Mouse (Mus musculus): ENCODE results near the gene Cd300ld5.
A peak's percentile ranks its signal among the peaks of the same experiment; 100 is the strongest.
"Not testable (repeated sequence)": the region's sequence is repeated elsewhere in the genome, so short reads cannot be mapped to it uniquely, and the experiment has no call there.

Cd300ld5 gene

DNA sequence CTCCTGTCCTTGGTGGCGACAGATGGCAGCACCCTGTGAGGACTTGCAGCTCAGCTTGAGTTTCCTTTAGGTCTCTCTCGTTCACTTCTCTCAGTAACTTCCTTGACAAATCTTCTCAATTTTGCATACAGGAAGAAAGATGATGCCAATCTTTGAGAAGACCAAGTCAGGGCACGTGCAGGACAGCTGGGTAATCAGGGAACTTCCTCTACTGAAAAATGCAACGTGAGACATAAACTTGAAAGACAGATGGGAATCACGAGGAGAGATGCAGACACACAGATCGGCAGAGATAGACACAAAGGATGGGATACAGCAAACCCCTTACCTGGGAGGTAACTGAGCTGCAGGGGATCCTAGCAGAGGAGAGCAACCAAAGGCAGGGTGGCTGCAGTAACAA, at the start of gene Cd300ld5:
Cd300ld5 (minus strand) TSS at position 101 of the 400 bp plus-strand sequence.
- not testable (repeated sequence) for DNase-seq

DNA sequence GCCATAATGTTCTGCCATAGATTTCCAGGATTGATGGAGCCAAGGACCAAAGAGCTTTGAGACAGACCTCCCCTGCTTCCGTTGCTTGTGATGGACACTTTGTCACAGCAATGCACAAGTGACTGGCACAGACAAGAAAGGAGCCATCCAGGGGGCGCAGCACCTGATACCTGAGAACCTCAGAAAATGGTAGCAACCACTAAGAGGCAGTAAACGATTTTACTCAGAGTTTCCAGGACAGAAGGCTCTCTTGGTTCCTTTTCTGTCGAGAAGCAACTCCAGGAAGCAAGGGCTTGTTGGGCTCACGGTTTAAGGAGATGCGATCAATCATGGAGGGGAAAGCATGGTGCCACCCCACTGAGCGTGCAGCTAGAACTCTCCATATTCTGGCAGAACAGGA, 48.6 kb upstream of the Cd300ld5 start:
- no peak for DNase-seq

DNA sequence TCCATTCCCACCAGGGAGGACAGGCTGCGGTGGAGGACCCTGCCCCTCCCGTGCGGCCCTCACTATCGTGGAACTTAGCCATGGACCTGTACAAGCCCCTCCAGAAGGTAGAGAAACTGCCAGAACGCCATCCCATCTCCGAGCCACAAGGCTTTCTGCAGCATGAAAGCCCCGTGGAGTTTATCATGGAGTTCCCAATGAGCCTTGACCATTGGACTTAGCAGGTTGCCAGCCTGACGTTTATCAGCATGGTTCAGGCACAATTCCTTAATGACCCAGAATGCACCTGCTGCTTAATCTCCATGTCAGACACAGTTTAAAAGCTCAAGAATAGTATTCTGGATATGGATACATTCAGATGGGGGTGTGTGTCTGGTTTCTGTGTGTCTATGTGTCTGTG, 47.5 kb upstream of the Cd300ld5 start:
- DNase-seq, result no peak

DNA sequence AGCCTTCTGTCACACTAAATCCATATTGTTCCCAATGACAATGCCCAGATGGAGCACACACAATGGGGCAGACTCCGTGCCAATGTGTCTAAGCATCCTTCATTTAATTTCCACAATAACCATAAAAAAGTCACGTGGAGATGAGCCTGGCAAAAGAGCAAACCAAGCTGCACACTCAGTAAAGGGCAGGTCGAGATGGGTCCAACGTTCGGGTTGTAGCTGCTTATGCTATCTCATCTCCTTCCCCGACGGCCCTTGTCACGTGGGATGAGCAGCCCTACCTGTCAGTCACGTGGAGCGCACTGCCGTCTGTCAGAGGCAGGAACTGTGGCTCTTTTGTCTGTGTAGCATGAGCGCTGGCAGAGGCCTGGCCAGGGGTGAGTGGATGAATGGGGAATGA, 47.0 kb upstream of the Cd300ld5 start:
- DNase-seq, result no peak

DNA sequence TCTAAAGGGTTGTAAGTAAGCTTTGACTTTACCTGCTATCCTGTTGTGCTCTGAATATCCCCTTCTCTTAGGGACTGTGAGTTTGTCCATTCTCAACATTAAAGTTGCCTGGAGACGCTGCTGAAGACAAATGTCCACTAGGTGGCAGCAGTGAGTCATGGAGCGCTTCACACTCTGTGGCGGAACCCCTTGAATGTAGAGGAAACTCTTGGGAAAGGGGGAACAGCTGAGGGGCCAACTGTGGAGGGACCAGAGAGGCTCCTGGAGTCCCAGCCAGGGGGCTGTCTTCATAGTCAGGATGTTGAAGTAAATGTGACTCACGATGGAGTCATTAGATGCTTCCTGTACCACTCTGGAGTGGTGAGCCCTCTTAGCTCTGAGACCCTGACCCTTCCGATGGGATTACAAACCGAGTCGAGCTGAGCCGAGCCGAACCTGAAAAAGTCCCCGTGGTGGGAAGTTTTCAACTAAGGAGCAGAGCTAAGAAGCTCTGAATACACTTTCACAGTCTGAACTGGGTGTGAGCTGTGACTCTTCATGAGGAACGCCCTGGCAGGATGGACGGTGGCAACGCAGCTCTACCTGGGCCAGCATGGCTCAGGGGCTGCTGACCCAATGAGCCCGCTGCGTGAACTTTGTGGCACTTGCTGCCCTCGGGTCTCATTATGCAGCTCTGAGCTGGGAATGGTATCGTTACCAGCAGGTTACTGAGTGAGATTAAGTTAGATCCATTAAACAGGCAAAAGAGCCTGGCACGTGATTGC, 46.0 kb upstream of the Cd300ld5 start:
- peak; percentile 74 for DNase-seq

DNA sequence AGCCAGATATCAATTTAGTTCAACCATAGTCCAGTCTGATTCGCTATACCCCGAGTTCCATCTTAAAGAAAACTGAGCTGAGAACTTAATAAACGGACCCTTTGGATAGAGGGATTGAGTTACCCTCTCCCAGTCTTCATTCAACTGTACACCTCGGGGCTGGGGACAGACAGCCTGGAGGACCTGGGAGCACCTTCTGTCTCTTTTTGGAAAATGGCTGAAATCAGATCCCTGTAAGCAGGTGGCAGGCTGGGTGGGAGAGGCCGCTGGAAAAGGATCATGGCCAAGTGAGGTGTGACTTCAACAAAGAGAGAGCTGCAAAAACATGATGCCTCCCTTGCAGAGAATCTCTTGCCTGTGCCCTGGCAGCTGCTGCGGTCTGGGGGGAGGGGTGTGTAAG, 44.6 kb upstream of the Cd300ld5 start:
- DNase-seq, result no peak

DNA sequence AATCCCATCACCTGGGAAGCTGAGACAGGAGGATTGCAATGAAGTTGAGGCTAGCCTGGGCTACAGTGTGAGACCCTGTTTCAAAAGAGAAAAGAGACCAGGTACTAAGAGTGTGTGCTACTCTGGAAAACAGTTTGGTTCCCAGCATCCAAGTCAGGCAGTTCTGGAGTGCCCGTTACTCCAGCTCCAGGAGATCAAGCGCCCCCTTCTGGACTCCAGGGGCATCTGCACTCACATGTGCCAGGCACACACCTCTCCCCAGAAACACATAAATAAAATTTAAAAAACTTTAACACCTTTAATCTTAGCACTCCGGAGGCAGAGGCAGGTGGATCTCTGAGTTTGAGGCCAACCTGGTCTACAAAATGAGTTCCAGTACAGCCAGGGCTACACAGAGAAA, 43.8 kb upstream of the Cd300ld5 start:
- no peak for DNase-seq

DNA sequence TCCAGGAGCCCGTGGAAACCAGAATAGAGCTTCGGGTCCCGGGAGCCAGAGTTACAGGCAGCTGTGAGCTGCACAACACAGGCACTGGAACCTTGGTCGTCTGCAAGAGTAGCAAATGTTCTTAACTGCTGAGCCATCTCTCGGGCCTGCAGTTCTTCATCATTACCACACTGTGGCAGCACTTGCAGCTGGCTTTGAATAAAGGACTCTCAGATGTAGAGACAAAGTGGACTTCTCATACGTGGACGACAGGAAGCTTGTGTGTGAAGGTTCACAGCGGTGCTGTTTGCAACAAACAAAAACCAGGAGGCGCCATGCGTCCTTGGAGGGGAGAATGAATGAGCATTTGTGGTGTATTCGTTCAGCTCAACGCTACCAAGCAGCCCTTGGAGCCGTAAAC, 43.3 kb upstream of the Cd300ld5 start:
- DNase-seq, result peak; percentile 40

DNA sequence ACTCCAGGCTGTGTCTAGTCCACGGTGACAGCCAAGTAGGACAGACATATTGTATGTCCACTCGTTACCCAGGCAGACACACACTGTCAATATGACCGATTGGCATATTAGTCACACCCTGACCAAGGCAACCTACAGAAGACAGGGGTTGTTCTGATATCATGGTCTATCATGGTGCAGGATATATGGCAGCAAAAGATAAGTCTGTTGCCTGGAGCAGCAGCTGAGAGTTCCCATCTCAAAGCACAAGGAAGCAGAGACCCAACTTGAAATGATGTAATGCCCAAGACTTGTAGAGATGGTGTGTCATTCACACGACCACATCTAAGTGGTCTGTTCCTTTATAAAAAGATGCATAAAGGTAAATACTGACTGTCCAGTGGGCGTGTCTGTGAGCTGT, 41.1 kb upstream of the Cd300ld5 start:
- DNase-seq, result no peak

DNA sequence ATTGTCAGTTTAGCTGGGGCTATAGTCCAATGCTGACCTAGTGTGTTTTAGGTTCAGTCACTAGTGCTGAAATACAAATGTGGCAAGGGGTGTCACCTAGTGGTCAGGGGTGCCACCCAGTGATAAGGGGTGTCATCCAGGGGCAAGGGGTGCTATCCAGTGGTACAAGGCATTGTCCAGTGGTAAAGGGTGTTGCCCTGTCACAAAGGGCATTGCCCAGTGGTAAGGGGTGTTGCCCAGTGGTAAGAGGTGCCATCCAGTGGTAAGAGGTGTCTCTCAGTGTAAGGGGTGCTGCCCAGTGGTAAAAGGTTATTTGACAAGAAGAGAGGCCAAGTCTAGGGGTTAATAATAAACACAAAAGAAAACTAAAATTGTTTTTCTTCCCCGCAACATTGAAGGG, 39.9 kb upstream of the Cd300ld5 start:
- no peak for DNase-seq

DNA sequence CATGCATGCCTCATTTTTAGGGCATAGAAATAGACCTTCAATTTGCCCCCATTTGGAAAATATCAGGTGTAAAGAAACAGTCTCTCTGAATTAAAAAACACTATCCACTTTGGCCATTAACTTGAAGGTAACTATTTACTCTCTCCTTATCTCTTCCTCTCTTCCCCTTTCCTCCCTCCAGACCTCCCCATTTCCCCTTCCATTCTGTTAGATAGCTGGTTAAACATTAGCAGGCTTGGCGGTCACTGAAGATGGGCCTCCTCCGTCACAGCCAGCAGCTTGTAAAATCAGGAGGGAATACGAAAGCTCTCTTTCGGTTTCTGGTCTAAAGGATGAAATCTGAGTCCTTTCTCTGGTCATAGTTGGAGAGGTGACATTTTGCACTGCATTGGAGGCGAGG, 38.3 kb upstream of the Cd300ld5 start:
- DNase-seq, result no peak

DNA sequence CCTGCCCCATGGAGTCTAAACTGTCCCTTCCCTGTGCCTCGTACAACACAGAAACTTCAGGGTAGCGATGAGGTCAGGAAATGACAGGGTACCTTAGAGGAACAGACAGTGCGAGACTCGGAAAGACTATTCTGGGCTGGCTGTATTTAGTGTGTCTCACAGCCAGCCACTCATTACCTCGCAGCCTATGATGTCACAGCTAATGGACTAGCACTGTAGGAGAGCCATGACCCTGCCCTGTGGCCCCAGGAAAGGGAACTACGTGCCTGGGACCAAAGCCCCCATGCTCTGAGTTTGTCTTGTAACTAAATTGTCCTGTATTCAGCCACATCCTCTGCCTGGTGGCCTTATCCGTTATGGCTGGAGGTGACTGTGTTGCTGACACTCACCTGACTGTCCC, 37.8 kb upstream of the Cd300ld5 start:
- no peak for DNase-seq

DNA sequence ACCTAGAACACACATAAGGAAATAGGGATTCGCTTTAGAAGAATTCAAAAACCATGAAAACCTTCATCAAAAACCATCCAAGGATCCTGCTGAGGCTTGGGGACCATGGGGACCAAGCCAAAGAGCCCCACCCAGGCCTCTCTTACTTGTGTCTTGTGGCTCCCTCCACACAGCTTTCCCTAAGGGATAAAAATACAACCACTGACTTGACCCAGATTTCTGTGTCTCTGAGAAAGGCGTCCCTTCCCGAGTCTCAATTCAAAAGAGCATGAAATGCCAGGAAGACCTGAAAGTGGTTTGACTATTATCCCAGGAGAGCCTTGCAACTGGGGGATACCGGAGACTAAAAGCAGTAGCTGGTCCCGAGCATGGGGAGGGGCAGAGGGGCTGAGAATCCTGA, 35.4 kb upstream of the Cd300ld5 start:
- DNase-seq, result no peak

DNA sequence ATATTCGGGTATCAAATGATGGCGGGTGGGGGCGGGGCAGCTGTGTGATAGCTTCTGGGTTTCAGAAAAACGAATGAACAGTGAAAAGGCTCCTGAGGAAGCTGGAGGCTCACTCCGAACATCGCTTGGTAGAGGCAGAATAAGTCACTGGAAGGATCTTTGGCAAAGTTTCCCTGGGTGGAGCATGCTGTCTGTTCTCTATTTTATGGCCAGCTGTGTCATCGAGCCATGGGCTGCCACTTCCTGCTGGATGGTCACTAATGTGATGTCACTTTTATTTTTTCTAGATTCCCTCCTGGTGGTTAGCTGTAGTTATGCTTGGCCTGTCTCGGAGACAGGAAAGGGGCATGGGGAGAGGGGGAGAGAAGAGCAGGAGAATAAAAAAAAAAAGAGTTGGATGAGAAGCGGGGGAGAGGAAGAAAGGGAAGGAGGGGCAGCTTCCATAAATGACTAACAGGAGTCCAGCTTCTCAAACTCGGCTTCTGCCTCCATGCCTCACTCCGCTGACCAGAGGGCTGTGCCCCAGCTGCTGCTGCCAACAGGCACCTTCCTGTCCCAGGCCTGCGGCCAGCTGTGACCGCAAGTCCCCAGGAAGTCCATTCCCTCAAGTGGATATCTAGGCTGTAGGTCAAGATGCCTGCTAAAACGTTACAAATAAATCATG, 34.2 kb upstream of the Cd300ld5 start:
- no peak for DNase-seq

DNA sequence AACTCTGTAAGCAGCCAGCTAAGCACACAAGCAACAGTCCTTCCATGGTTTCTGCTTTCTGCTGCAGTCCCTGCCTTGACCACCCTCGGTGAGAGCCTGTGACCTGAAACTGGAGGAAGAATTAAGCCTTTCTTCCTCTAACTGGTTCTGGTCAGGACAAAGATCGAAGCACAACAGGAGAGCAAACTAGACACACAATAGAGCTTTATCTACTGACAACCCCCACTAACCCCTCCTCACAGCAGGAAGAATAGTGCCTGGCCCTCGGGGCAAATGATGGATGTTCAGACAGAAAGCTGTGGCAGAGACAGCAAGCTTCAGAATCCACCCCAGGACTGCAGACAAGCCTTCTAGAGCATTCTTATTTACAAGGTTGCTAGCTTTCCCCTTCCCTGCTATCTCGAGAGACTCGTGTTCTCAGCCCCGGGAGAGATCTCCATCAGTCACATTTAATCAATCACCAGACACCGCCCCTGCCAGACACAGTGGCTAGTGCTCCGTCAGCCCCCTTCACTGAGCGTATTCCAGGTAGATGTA, 33.5 kb upstream of the Cd300ld5 start:
- DNase-seq, result no peak

DNA sequence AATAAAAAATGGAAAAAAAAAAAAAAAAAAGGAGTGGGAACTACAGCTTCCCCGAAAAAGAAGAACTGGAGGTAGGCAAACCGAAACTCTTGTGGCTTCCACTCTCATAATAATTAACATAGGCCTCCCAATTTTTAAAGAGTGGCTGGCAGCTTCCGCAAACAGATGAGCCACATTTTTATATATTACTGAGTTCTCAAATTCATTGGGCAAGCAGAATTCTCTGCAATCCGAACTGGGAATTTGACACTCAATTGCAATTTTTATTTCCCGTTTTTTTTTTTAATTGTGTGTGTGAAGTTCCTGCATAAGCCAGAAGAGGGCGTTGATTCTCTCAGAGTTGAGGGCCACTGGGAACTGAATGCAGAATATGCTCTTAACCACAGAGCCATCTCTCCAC, 29.2 kb upstream of the Cd300ld5 start:
- DNase-seq, result no peak

DNA sequence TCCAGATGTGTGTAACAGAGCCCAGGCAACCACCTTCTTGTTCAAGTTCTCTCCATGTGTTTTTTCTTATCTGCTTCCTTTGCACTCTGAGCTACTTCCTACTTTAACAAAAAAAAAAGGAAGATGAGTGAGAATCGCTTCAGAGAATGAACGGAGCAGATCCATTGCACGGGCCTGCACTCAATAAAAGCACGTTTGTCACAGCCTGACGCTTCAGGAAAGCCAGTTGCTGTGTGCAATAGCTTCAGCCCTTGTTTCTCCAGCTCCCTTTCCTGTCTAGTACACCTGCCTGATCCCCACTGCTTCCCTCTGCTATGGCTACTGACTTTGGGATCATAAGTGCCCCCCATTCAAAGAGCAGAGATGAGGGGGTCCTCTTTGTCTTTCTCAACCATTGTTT, 24.5 kb upstream of the Cd300ld5 start, which contains the start of gene Cd300e:
Cd300e (minus strand) TSS at position 101 of the 400 bp plus-strand sequence.
- DNase-seq, result no peak

DNA sequence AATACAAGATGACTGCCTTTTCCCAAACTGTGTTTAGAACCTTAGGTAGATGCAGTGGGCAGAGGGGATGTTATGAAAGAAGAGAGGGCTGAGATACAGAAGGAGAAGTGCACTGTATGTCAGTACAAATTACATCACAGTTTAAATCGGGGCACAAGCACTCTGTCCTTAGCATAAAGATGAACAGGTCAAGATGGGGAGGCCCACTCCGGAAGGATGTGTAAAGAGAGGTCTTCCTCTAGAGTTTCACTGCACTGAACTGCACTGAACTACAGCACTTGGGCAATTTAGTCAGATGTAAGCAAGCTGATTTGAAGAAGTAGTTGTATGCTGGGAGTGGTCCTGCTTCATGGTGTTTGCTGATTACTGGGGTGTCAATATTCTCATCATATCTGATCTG, 22.2 kb upstream of the Cd300ld5 start:
- DNase-seq, result no peak

DNA sequence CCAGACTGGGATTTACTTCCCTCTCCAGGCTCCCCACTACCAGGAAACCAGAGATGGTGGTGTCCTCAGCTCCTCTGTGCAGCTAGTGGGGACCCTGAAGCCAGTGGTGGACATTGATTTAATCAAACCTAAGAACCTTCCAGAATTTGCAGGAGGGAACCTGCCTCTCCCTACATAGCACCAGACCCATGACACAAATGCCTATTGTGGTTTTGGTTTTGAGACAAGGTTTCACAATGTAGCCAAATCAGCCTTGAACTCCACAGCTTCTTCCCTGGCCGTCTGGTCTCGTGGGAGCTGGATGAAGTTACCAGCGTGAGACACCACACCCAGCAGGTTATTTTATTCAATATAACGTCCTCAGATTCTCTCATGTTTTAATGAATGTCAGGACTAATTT, 21.1 kb upstream of the Cd300ld5 start:
- DNase-seq, result no peak

DNA sequence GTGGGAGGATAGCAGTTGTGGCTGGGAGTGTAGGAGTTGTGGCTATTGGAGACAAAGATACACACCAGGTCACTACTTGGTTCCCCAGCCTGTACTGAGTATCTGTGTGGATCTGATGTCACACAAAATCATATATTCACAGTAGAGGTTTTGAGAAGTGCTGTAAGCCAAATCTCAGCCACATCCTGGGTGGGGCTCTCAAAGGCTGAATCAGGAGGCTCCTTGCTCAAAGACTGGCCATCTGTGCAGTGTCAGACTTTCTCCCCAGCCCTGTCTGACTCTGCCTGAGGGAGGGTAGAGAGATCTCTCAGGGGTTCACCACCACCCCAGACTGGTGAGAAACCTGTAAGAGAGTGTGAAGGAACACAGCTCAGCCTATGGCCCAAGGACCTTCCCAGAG, 17.0 kb upstream of the Cd300ld5 start:
- DNase-seq, result no peak

DNA sequence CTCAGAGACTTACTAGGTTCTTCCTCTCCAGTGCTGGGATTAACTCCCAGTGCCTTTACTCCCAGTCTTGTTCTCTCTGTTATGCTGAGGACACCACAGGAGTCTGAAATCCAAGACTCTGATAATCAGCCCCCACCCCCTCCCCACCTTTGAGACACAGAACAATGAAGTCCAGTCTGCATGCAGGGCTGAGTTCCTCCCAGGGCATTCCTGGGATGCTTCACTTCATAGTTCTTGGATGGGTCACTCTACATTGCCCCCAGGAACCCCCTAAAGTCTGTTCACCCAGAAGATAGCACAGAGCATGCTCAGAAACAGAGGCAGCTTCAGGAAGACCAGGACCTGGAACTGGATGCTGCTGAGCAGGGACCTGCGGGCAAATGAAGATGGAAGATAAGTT, 15.4 kb upstream of the Cd300ld5 start:
- DNase-seq, result no peak

DNA sequence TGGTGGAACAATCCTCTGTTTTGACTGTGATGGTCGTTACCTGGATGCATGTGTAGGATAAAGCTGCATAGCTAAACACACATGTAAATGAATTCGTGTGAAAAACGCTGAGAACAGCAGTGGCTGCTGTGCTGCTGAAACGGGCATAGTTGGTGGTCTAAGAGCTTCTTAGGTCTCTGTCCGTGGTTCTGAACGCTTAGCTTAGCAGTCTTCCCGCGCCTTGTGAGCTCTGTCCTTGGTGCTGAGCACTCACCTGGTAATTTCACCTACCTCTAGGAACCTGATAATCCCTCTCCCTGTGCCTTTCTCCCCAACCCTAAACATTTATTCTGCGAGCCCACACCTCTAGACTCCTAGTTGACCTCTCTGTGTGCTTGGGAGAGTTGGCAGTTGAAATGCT, 14.6 kb upstream of the Cd300ld5 start:
- DNase-seq, result peak; percentile 63

DNA sequence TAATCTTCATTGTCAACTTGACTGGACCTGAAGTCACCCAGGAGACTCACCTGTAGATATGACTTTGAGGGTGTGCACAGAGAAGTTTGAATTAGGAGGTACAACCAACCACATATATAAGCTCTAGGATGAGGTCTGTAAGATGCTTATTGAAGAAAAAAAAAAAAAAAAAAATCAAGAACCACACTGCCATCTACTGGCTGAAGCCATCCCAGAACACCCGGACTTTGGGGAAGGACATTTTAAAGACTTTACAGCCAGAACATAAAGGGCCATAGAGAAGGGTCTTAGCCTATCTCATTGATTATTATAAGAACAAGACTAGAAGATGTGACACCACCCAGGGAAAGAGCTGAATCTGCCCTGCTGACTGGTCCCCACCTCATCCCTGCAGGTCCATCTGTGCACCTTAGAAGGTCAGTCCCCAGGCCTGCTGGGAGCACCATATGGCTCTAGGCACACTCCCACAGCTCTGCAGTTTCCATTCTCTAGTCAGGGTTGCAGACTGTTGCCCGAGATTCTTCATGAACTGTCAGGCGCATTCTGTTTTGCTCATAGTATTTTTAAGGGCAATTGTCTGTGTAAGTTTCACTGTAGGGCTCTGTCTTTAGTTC, 11.8 kb upstream of the Cd300ld5 start:
- DNase-seq, result no peak

DNA sequence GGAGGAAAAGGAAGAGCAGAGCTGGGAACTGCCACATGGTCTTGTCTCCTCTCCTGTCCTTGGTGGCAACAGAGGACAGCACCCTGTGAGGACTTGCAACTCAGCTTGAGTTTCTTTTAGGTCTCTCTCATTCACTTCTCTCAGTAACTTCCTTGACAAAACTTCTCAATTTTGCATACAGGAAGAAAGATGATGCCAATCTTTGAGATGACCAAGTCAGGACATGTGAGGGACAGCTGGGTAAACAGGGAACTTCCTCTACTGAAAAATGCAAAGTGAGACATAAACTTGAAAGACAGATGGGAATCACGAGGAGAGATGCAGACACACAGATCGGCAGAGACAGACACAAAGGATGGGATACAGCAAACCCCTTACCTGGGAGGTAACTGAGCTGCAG, 10.7 kb upstream of the Cd300ld5 start, which contains the start of gene Cd300ld3:
Cd300ld3 (minus strand) TSS at position 151 of the 400 bp plus-strand sequence.
- DNase-seq, result no peak

Data from thymus, postnatal 14 days (tissue).